Mouse (Mus musculus) cerebellum, adult (tissue): ENCODE measurements around the gene Fkbp7.

Source experiments
- ATAC-seq: cut with Nextera tagmentation; 2 replicates; pipeline ENCODE4 v1.9.2; 2017; ENCODE audit warnings: mild to moderate bottlenecking, moderate library complexity, mixed read lengths; ENCODE audit not compliant: insufficient number of reproducible peaks, low FRiP score, low TSS enrichment

The Fkbp7 gene

GRCm38 (mm10) chr2:76672966-76673392 is at the start of gene Fkbp7:
Gene Fkbp7, minus strand, starts transcription at chr2:76673116.
- peak; percentile 87 for ATAC-seq

- ATAC-seq, result no peak
These were observed 46.7 kb upstream of the Fkbp7 start for GRCm38 (mm10) chr2:76719650-76720049.

GRCm38 (mm10) chr2:76714984-76715383 is 42.1 kb upstream of the Fkbp7 start:
- no peak for ATAC-seq

- no peak for ATAC-seq
These were observed 35.6 kb upstream of the Fkbp7 start for GRCm38 (mm10) chr2:76708512-76708911.

GRCm38 (mm10) chr2:76705655-76706054 is 32.7 kb upstream of the Fkbp7 start:
- ATAC-seq, result no peak

GRCm38 (mm10) chr2:76702751-76703150 is 29.8 kb upstream of the Fkbp7 start:
- ATAC-seq, result no peak

- no peak for ATAC-seq
These were observed 29.3 kb upstream of the Fkbp7 start for GRCm38 (mm10) chr2:76702188-76702587.

GRCm38 (mm10) chr2:76695290-76695689 is 22.4 kb upstream of the Fkbp7 start:
- ATAC-seq, result no peak

GRCm38 (mm10) chr2:76693765-76694164 is 20.8 kb upstream of the Fkbp7 start:
- no peak for ATAC-seq

GRCm38 (mm10) chr2:76690436-76691204 is 17.7 kb upstream of the Fkbp7 start:
- no peak for ATAC-seq

GRCm38 (mm10) chr2:76688162-76688561 is 15.2 kb upstream of the Fkbp7 start:
- ATAC-seq, result no peak

- ATAC-seq, result no peak
These were observed 14.7 kb upstream of the Fkbp7 start for GRCm38 (mm10) chr2:76687608-76688007.

- ATAC-seq, result no peak
These were observed 14.1 kb upstream of the Fkbp7 start for GRCm38 (mm10) chr2:76686986-76687385.

- ATAC-seq, result no peak
These were observed 9.4 kb upstream of the Fkbp7 start for GRCm38 (mm10) chr2:76682301-76682700.

- ATAC-seq, result no peak
These were observed 3.7 kb upstream of the Fkbp7 start for GRCm38 (mm10) chr2:76676401-76677226.

GRCm38 (mm10) chr2:76675949-76676348 is 3.0 kb upstream of the Fkbp7 start:
- ATAC-seq, result no peak

- peak; percentile 24; the same call in 1 of the 2 replicates for ATAC-seq
These were observed 2.5 kb upstream of the Fkbp7 start for GRCm38 (mm10) chr2:76675451-76675850.

- ATAC-seq, result peak; percentile 82
These were observed 2.0 kb upstream of the Fkbp7 start, which contains the start of gene Plekha3 for GRCm38 (mm10) chr2:76674725-76675427. Gene Plekha3, plus strand, starts transcription at chr2:76675281.

GRCm38 (mm10) chr2:76673472-76674081 is 661 bp upstream of the Fkbp7 start:
- ATAC-seq, result no peak

- no peak for ATAC-seq
These were observed 676 bp downstream of the Fkbp7 start for GRCm38 (mm10) chr2:76672134-76672745.
